Mouse (Mus musculus): Measurements from ENCODE around the gene Ddx54. TPM values are rescaled to one million over a fixed set of nuclear protein-coding genes. Genes with fewer than 3 reads are reported as not detected.

The Ddx54 gene
- total and polyA plus RNA-seq, 3 experiments = 63.7 to 91.8 (median 83.6) TPM

DNA sequence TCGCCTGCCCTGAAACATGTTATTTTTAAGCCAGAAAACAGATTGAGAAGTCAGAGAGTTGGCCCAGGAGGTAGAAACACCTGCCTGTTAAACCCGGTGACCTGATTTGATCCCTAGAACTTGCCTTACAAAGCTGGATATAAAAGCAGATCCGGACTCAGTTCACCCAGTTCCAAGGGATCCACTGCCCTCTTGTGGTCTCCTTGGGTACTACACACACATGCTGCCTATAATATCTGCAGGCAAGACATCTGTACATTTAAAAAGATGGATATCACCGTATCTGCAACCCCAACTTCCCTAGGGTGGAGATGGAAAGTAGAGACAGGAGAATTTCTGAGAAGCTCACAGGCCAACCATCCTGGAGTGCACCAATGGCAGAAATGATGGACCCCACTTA is 3.4 kb downstream of the Ddx54 start:
- dilution Hi-C loops (cut with MboI; ENCODE audit: extremely low pct_ligation_motif_present, extremely low pct_unique_long_range_greater_than_20kb, low sequenced_read_pairs) = no loop called here
- no peaks in the 10 kb centered on the region for H3K27me3 ChIP-seq (replicated peaks)
- TF ChIP-seq MAZ (IDR thresholded peaks at IDR 0.05; ENCODE audit: low read depth, low read length) = no peak
- TF ChIP-seq RCOR1 (conservative IDR thresholded peaks at IDR 0.05; ENCODE audit: low read depth, low read length) = no peak
- TF ChIP-seq CTCF (conservative IDR thresholded peaks at IDR 0.05 in 1 of 2, IDR thresholded peaks at IDR 0.05 in 1 of 2; ENCODE audit: low read depth in 2 of 2, low read length in 2 of 2) = peak; percentile 61 to 78
- TF ChIP-seq SMC3 (IDR thresholded peaks at IDR 0.05; ENCODE audit: low read depth, low read length) = peak; percentile 23
- TF ChIP-seq RAD21 (IDR thresholded peaks at IDR 0.05; ENCODE audit: low read depth, low read length) = peak; percentile 7
- H3K9ac ChIP-seq (ENCODE audit: insufficient read depth, low read depth) = no peak overlapping the region
- peaks cover 41 to 65% of the 10 kb centered on the region in 2 experiments for H3K36me3 ChIP-seq (replicated peaks in 1 of 2; ENCODE audit: control insufficient read depth in 1 of 2, insufficient read depth in 1 of 2, low read length in 1 of 2)
- H3K9me3 ChIP-seq (replicated peaks; ENCODE audit: low read length) = peaks cover 2% of the 10 kb centered on the region
- in situ Hi-C loops (cut with MboI; ENCODE audit: low pct_ligation_motif_present, low pct_unique_long_range_greater_than_20kb, low sequenced_read_pairs) = loop anchor here (5.0 to 25.0 kb wide), 3 partner anchors 96 to 479 kb away; partner anchors contain the start of gene Dtx1
- H3K4me2 ChIP-seq (ENCODE audit: insufficient read depth, low read depth, poor library complexity, severe bottlenecking) = no peak overlapping the region
- peaks cover 35% of the 10 kb centered on the region for H3K79me2 ChIP-seq (replicated peaks; ENCODE audit: control insufficient read depth, extremely low read depth, insufficient read depth, poor library complexity, severe bottlenecking)
- H3K4me3 ChIP-seq (replicated peaks in 1 of 3; ENCODE audit: low read depth in 2 of 3, low read length in 2 of 3, poor library complexity in 1 of 3) = no peak overlapping the region
- H3K4me1 ChIP-seq (ENCODE audit: control insufficient read depth in 1 of 2, insufficient read depth in 2 of 2) = peaks cover 18 to 45% of the 10 kb centered on the region in 2 experiments
- no peak overlapping the region for H3K27ac ChIP-seq (ENCODE audit: insufficient read depth, low read depth)
- DNase-seq (ENCODE audit: extremely low read depth) = peak; percentile 50

DNA sequence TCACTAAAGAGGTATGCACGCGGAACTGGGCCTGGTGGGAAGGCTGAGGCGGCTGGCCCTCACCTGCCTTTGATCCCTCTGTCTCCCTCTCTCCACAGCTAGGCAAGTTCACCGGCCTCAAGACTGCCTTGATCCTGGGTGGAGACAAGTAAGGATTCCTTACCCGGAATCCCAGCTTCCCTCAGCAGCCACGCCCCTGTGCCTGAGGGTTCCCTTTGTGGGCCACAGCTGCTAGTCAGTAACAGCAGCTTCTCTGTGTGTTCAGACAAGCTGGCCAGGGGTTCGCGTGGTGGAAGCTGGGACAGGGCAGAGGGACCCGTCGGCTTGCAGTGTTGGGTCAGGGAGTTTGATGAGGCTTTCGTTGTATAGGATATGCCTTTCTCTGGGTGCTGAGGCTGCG is 6.2 kb downstream of the Ddx54 start:
- peaks cover 53 to 82% of the 10 kb centered on the region in 2 experiments for H3K36me3 ChIP-seq (replicated peaks in 1 of 2; ENCODE audit: control insufficient read depth in 1 of 2, insufficient read depth in 1 of 2, low read length in 1 of 2)
- TF ChIP-seq SMC3 (IDR thresholded peaks at IDR 0.05; ENCODE audit: low read depth, low read length) (no peak), MYC (IDR thresholded peaks at IDR 0.05; ENCODE audit: low read depth, low read length) (no peak), CHD2 (IDR thresholded peaks at IDR 0.05; ENCODE audit: low read length) (no peak), HCFC1 (IDR thresholded peaks at IDR 0.05; ENCODE audit: low read depth, low read length) (no peak), MAZ (IDR thresholded peaks at IDR 0.05; ENCODE audit: low read depth, low read length) (no peak), UBTF (IDR thresholded peaks at IDR 0.05; ENCODE audit: low read depth, low read length) (no peak), BHLHE40 (IDR thresholded peaks at IDR 0.05; ENCODE audit: low read depth, low read length) (no peak), TBP (conservative IDR thresholded peaks at IDR 0.05; ENCODE audit: low read depth, low read length) (no peak), MEF2A (IDR thresholded peaks at IDR 0.05; ENCODE audit: borderline replicate concordance, low read depth, low read length) (no peak), E2F4 (IDR thresholded peaks at IDR 0.05; ENCODE audit: insufficient replicate concordance, low read depth, low read length) (no peak), EP300 (IDR thresholded peaks at IDR 0.05; ENCODE audit: low read length) (no peak), ZC3H11A (IDR thresholded peaks at IDR 0.05; ENCODE audit: low read depth, low read length) (no peak), MXI1 (IDR thresholded peaks at IDR 0.05; ENCODE audit: low read depth, low read length) (no peak), USF2 (conservative IDR thresholded peaks at IDR 0.05; ENCODE audit: low read depth, low read length) (no peak), NELFE (IDR thresholded peaks at IDR 0.05; ENCODE audit: low read depth, low read length) (no peak), IRF4 (IDR thresholded peaks at IDR 0.05; ENCODE audit: low read depth, low read length) (no peak), ELF1 (IDR thresholded peaks at IDR 0.05; ENCODE audit: low read depth, low read length) (no peak), CTCF (conservative IDR thresholded peaks at IDR 0.05 in 1 of 2, IDR thresholded peaks at IDR 0.05 in 1 of 2; ENCODE audit: low read depth in 2 of 2, low read length in 2 of 2) (no peak)
- peaks cover 31% of the 10 kb centered on the region for H3K79me2 ChIP-seq (replicated peaks; ENCODE audit: control insufficient read depth, extremely low read depth, insufficient read depth, poor library complexity, severe bottlenecking)
- dilution Hi-C loops (cut with MboI; ENCODE audit: extremely low pct_ligation_motif_present, extremely low pct_unique_long_range_greater_than_20kb, low sequenced_read_pairs) (no loop called here), in situ Hi-C loops (cut with MboI; ENCODE audit: low pct_ligation_motif_present, low pct_unique_long_range_greater_than_20kb, low sequenced_read_pairs) (loop anchor here (5.0 to 25.0 kb wide), 3 partner anchors 94 to 481 kb away; partner anchors contain the start of gene Dtx1)
- no peaks in the 10 kb centered on the region for H3K27me3 ChIP-seq (replicated peaks)
- peaks cover 34 to 60% of the 10 kb centered on the region in 2 experiments for H3K4me1 ChIP-seq (ENCODE audit: control insufficient read depth in 1 of 2, insufficient read depth in 2 of 2)
- H3K9me3 ChIP-seq (replicated peaks; ENCODE audit: low read length) = peaks cover 10% of the 10 kb centered on the region
- no peak overlapping the region for H3K4me3 ChIP-seq (replicated peaks in 1 of 3; ENCODE audit: low read depth in 2 of 3, low read length in 2 of 3, poor library complexity in 1 of 3)
- H3K27ac ChIP-seq (ENCODE audit: insufficient read depth, low read depth) = no peak overlapping the region
- no peak for DNase-seq (ENCODE audit: extremely low read depth)
- no peak overlapping the region for H3K4me2 ChIP-seq (ENCODE audit: insufficient read depth, low read depth, poor library complexity, severe bottlenecking)
- H3K9ac ChIP-seq (ENCODE audit: insufficient read depth, low read depth) = no peak overlapping the region

Measured in CH12.LX (cell line).